Mouse (Mus musculus) retina, adult 2 months (tissue): Measurements from ENCODE around the gene Tmem266.
A peak's percentile ranks its signal among the peaks of the same experiment; 100 is the strongest.

Experiments used
- DNase-seq: peaks from one replicate; pipeline ENCODE4 v3.0.0-alpha.2; 2012; ENCODE audit warnings: low read depth, low spot score

Tmem266 gene

GRCm38 (mm10) chr9:55329401-55329800 lies 2.7 kb downstream of the Tmem266 start:
- DNase-seq = no peak

DNA sequence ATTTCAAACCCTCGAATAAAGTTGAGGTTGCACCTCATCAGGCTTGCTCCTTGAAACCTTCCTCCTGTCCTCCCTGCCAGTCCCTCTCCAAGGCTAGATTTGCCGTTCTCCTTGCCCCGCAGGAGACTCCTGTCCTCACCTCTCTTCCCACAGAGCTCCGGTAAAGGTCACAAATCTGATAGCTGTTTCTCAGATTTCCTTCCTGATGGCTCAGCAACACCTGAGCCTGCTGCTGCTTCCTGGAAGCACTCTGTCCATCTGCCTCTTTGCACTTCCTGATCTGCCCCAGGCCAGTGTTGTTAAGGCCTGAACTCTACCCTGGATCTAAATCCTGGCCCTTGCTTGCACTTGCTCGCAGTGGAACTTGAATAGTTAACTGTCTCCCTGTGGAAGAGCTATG lies 5.8 kb downstream of the Tmem266 start:
- no peak for DNase-seq

GRCm38 (mm10) chr9:55332949-55333348 lies 6.2 kb downstream of the Tmem266 start:
- DNase-seq = no peak

- DNase-seq = no peak
Observed at GRCm38 (mm10) chr9:55344165-55344564, 17.5 kb downstream of the Tmem266 start.

DNA sequence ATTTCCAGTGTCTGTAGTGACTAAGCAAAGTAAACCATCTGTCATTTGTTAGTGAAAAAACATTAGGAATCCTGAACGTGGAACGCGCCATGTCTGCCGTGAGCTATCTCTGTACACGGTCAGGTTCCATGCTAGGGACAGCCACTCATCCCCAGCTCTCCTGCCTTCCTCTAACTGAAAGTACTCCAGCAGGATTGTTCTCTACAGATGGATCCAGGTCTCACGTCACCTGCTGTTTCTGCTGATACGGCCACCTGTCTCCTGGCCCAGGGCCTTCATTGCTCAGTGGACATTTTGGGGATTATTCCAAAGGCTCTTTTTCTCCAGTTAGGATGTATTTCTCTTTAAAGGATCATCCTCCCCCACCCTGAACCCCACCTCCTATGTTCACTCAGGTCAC lies 18.6 kb downstream of the Tmem266 start:
- DNase-seq = no peak

- DNase-seq = no peak
Observed at GRCm38 (mm10) chr9:55348664-55349063, 22.0 kb downstream of the Tmem266 start.

- no peak for DNase-seq
Observed at GRCm38 (mm10) chr9:55354686-55355085, 28.0 kb downstream of the Tmem266 start.

GRCm38 (mm10) chr9:55355270-55355834 lies 28.6 kb downstream of the Tmem266 start:
- no peak for DNase-seq

- DNase-seq = no peak
Observed at GRCm38 (mm10) chr9:55357164-55357563, 30.5 kb downstream of the Tmem266 start.

DNA sequence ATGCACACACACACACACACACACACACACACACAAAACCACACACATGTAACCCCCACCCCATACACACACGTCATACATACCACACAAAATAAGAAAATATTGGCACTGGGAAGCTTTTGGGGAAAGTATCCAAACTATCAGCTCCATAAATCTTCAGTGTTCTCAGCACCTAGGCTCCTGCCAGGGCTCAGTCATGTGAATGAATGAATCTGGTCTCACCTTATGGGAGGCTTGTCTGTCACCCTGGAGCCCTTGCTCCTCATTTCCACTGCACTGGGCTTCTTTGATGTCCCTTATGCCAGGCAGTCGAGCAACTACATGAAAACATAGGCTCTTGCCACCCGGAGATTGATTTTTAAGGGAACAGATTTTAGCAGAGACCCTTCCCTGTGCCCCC lies 33.7 kb downstream of the Tmem266 start:
- no peak for DNase-seq

GRCm38 (mm10) chr9:55360861-55361260 lies 34.1 kb downstream of the Tmem266 start:
- no peak for DNase-seq

- no peak for DNase-seq
Observed at GRCm38 (mm10) chr9:55361969-55362368, 35.3 kb downstream of the Tmem266 start.

DNA sequence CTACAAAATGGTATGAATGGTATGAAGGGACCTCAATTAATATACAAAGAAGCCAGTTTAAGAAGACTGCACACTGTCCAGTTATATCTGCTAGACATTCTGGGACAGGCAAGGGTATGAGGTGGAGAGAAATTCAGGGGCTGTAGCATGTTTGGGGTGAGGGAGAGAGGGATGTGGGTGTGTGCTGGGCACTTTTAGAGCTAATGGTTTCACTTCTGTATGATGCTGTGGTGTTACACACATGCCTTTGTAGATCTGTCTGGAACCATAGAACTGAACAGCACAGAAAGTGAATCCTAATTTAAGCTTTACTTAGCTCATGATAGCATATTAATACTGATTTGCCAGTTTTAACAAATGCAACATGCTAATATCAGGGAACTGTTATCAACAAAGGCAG lies 37.0 kb downstream of the Tmem266 start:
- DNase-seq = no peak

DNA sequence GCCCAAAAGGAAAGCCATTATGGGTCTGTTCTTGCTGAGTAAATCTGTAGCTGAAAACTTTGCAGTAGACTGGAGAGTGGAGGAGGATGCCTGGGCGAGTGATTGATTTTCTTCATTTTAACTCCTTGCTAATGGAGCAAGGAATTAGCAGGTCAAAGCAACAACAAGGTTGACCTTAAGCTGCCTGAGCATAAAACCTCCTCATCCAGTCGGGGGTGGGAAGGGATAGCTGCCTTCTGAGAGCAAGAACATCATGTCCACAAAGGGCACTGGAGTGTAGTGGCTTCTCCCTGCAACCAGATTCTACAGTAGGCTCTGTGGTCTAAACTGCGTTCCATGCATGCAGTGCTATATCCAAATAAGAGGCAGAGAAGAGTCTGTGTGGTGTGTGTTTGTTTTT lies 41.3 kb downstream of the Tmem266 start:
- no peak for DNase-seq

GRCm38 (mm10) chr9:55371908-55372307 lies 45.2 kb downstream of the Tmem266 start:
- DNase-seq = no peak

- no peak for DNase-seq
Observed at GRCm38 (mm10) chr9:55377603-55378250, 51.0 kb downstream of the Tmem266 start.

- DNase-seq = no peak
Observed at GRCm38 (mm10) chr9:55381456-55381855, 54.7 kb downstream of the Tmem266 start.

GRCm38 (mm10) chr9:55382441-55382840 lies 55.7 kb downstream of the Tmem266 start:
- DNase-seq = peak; percentile 49

DNA sequence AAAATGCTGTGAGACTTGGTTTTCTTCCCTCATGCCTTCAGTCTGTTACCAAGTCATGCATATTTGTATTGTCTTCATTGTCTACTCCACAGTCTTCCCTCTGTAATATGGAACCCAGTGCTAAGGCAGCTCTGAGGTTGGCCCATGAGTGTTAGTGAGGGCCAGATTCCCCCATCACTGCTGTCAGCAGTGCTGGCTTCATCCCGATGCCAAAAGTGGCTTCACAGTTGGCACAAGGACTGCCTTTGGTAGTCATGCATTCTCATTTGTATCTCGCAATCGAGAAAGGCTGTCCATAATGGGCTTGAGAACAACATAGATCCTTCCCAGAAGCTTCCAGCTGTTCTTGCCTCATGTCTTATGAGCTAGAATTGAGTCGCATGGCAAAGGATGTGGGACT lies 59.4 kb downstream of the Tmem266 start:
- no peak for DNase-seq

DNA sequence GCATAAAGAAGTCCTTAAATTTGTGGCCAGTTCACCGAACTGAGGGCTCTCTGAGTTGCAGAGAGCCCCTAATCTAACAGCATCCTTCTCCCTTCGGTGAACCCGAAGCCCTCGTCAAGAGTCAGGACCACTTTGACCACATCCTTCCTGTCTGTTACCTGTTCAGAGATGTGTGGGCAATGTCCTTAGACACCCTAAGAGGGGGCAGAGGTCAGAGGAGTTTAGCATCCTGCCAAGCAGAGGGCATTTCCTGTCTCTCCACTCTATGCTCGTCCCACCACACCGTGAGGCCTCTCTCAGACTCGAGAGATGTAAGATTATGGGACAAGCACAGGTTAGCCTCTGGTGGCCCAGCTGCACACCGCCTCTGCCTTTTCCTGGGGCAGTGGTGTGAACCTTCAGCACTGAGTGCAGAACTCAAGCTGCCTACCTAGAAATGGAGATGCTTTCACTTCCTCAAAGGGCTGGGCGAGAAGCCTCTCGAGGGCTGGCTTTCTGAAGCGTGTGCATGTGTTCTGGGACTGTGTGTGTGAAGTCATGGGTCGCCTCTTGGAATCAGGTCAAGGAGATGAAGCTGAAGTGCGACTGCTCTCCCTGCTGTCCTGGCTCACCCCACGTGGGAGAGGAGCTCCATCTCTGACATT lies 61.3 kb downstream of the Tmem266 start:
- no peak for DNase-seq

DNA sequence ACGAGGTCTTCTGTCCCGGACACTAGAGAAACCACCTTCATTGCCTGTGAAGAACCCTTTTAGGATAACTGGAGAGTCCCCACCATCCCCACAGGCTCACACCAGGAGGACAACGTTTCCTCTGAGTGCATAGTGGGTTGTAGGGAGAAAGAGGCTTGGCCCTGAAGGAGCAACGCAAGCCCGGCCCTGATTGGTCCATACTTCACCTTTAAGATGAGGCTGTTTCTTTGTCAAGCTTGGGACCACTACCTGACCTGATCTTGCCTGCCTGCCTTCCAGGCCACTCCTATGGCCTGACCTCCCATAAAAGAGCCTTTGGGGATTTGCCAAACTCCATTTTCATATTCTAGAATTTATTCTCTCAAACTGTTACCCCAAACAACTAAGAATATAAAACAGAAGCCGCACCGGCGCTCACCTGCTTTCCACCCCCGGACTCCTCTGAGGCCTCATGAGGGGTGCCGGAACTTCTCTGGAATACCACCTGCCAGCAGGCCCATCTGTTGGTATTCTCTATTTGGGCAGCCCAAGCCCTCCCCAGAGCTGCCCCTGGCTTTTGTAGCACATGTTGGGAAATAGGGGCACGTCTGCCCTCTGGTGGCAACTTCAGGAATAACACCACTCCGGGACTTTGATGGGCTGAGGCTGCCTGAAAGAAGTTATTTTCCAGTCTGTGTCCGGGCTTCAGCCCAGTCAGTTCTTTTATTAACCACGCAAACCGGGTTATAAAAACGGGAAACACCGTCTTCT lies 65.4 kb downstream of the Tmem266 start:
- DNase-seq = peak; percentile 47

DNA sequence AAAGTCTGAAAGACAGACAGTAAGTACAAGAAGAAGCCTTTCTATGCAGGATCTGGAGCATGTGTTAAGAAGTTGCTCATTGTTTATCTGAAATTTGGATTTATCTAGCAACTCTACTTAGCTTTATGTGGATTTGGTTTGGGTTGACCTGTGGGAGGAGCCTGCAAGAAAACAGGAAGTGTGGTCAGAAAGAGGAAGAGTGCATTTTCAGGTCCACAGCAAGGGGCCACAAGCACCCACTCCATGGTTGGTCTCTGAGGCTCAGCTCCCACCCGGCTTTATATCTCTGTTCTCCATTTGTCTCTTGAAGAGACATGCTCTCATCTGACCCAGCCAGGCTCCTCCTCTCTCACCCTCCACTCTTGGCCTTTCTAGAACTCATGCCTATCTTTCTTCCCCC lies 68.9 kb downstream of the Tmem266 start:
- no peak for DNase-seq
